Comparison of ENCODE assay signal across 10 mouse cellular contexts in genomic region chr12:82121947-82122346, GRCm38 (mm10). TPM values are rescaled to one million over a fixed set of nuclear protein-coding genes. Genes with fewer than 3 reads are reported as not detected.
DNase-seq lines count a peak whose midpoint lies in the region; ATAC-seq lines count a peak whose summit lies in the region.
"Had no signal": no experiment of that assay in that cellular context is flagged by ENCODE, and none has a peak within 500 bp of the region (broad histone marks: within the 10 kb centered on the region; RNA-seq: fewer than 3 reads in every experiment).

No protein-coding gene starts in this region.

- H3K27ac ChIP-seq in heart, embryonic 14.5 days (replicated peaks in 1 of 2; ENCODE audit: control insufficient read depth in 1 of 2, insufficient read depth in 1 of 2, low read depth in 2 of 2, low read length in 2 of 2): peak overlapping the region; percentile 94 to 95
- H3K27ac ChIP-seq in embryonic facial prominence, embryonic 15.5 days (replicated peaks): peak overlapping the region; percentile 51; the same call in 1 of the 2 replicates
- H3K27ac ChIP-seq in lung, embryonic 16.5 days (ENCODE audit: low read length): peak overlapping the region; percentile 10; the same call in 1 of the 2 replicates
- H3K27ac ChIP-seq: neural tube, embryonic 12.5 days had no signal

- intact Hi-C loops in heart, postnatal 25 days (cut with DNase I): loop anchor here (2.0 kb wide), 1 partner anchor 47 kb away; the partner anchor contains the start of gene Sipa1l1

- no peak for DNase-seq in heart, postnatal 25 days (ENCODE audit: low spot score)
- peak; percentile 12 for DNase-seq in 3T3-L1 (ENCODE audit: low read depth, low spot score)
- DNase-seq in adrenal gland, adult 2 months: no peak
- DNase-seq in spleen, postnatal 36 days (ENCODE audit: low spot score in 2 of 2): no peak
- no peak for DNase-seq in gastrocnemius, adult 18-20 months (ENCODE audit: low spot score)
- DNase-seq: cerebellum, adult 2 months had no signal

- no peaks in the 10 kb centered on the region for H3K9me3 ChIP-seq in heart, embryonic 14.5 days (ENCODE audit: control insufficient read depth, low read length)
- no peaks in the 10 kb centered on the region for H3K9me3 ChIP-seq in embryonic facial prominence, embryonic 15.5 days (replicated peaks)
- no peaks in the 10 kb centered on the region for H3K9me3 ChIP-seq in lung, embryonic 16.5 days (ENCODE audit: control insufficient read depth, low read length)
- H3K9me3 ChIP-seq: neural tube, embryonic 12.5 days had no signal

- peak overlapping the region; percentile 62 for H3K9ac ChIP-seq in heart, embryonic 14.5 days (ENCODE audit: low read length)
- no peak overlapping the region for H3K9ac ChIP-seq in embryonic facial prominence, embryonic 15.5 days
- H3K9ac ChIP-seq in lung, embryonic 16.5 days (ENCODE audit: low read length): no peak overlapping the region; the same call in 1 of the 2 replicates
- H3K9ac ChIP-seq: neural tube, embryonic 12.5 days had no signal

- peaks cover 15 to 31% of the 10 kb centered on the region in 2 experiments for H3K4me1 ChIP-seq in heart, embryonic 14.5 days (ENCODE audit: control insufficient read depth in 2 of 2, insufficient read depth in 2 of 2, low read length in 2 of 2)
- peaks cover 16% of the 10 kb centered on the region for H3K4me1 ChIP-seq in embryonic facial prominence, embryonic 15.5 days
- H3K4me1 ChIP-seq in lung, embryonic 16.5 days (replicated peaks; ENCODE audit: control insufficient read depth, insufficient read depth, low read length): peaks cover 9% of the 10 kb centered on the region; the same call in 1 of the 2 replicates
- H3K4me1 ChIP-seq: neural tube, embryonic 12.5 days had no signal

- H3K4me2 ChIP-seq in heart, embryonic 14.5 days (ENCODE audit: low read length): peak overlapping the region; percentile 62
- H3K4me2 ChIP-seq in embryonic facial prominence, embryonic 15.5 days (replicated peaks): no peak overlapping the region
- H3K4me2 ChIP-seq in lung, embryonic 16.5 days (ENCODE audit: low read depth, low read length): peak overlapping the region; percentile 46
- H3K4me2 ChIP-seq: neural tube, embryonic 12.5 days had no signal

- 40% methylated on average over 10 of the region's 10 CpGs for WGBS in heart, embryonic 14.5 days
- 63% methylated on average over 10 of the region's 10 CpGs for WGBS in embryonic facial prominence, embryonic 15.5 days
- WGBS in lung, embryonic 16.5 days: 29% methylated on average over 10 of the region's 10 CpGs

- no peaks in the 10 kb centered on the region for H3K27me3 ChIP-seq in heart, embryonic 14.5 days (ENCODE audit: control insufficient read depth, insufficient read depth, low read length)
- no peaks in the 10 kb centered on the region for H3K27me3 ChIP-seq in embryonic facial prominence, embryonic 15.5 days
- no peaks in the 10 kb centered on the region for H3K27me3 ChIP-seq in lung, embryonic 16.5 days (ENCODE audit: control insufficient read depth, insufficient read depth, low read depth, low read length)
- H3K27me3 ChIP-seq: neural tube, embryonic 12.5 days had no signal

- ATAC-seq in heart, embryonic 14.5 days (ENCODE audit: insufficient number of reproducible peaks, insufficient read depth, low FRiP score, low read depth): no peak
- ATAC-seq in embryonic facial prominence, embryonic 15.5 days (ENCODE audit: insufficient number of reproducible peaks, low FRiP score, low TSS enrichment, low read depth): no peak
- peak; percentile 37; the same call in 1 of the 2 replicates for ATAC-seq in lung, embryonic 16.5 days (ENCODE audit: low read depth)

- H3K36me3 ChIP-seq in heart, embryonic 14.5 days (ENCODE audit: control insufficient read depth, insufficient read depth, low read length): no peaks in the 10 kb centered on the region
- no peaks in the 10 kb centered on the region for H3K36me3 ChIP-seq in embryonic facial prominence, embryonic 15.5 days
- H3K36me3 ChIP-seq in lung, embryonic 16.5 days (ENCODE audit: control insufficient read depth, insufficient read depth, low read length): no peaks in the 10 kb centered on the region
- H3K36me3 ChIP-seq: neural tube, embryonic 12.5 days had no signal

- H3K4me3 ChIP-seq in heart, embryonic 14.5 days (ENCODE audit: control insufficient read depth in 1 of 2, insufficient read depth in 1 of 2, low read depth in 1 of 2, low read length in 2 of 2): peak overlapping the region; percentile 22 to 28; a peak in 3 of 4 replicates
- H3K4me3 ChIP-seq in embryonic facial prominence, embryonic 15.5 days (replicated peaks): no peak overlapping the region
- H3K4me3 ChIP-seq in lung, embryonic 16.5 days (ENCODE audit: low read length): peak overlapping the region; percentile 16; the same call in 1 of the 2 replicates
- H3K4me3 ChIP-seq: neural tube, embryonic 12.5 days had no signal

RNA-seq across cellular contexts. Expression of gene Sipa1l1, which starts 47.2 kb away (rescaled TPM):
- 25.6 and 25.7 TPM in 2 replicates for polyA plus RNA-seq in heart, embryonic 14.5 days (2014; fragmentation: Nextera tagmentation; extraction: Ambion mirVana)
- 10 to 100 TPM in 1 of 2 experiments, 1 to 10 TPM in 1; 8.7 to 10.3 TPM for total RNA-seq in heart, postnatal 25 days (2021)
- polyA plus RNA-seq in embryonic facial prominence, embryonic 15.5 days (2015; fragmentation: Nextera tagmentation; extraction: Ambion mirVana): 26.7 and 29.8 TPM in 2 replicates
- 25.9 and 26.2 TPM in 2 replicates for polyA plus RNA-seq in lung, embryonic 16.5 days (2015; fragmentation: Nextera tagmentation; extraction: Ambion mirVana)
- total RNA-seq in adrenal gland, adult 2 months (2021): 10 to 100 TPM; 25.1 to 29.7 TPM
- polyA plus RNA-seq in adrenal gland, adult 2 months (2012; rRNA removed): 9.1 and 9.7 TPM in 2 replicates
- 1 to 10 TPM; 6.6 to 7.3 TPM for total RNA-seq in gastrocnemius, adult 18-20 months (2021)

Comparison
In these comparisons a context has a peak if more than half of its experiments do, and no peak if none do; other contexts are left out.
1. H3K27ac ChIP-seq: peak in every context shown above with its lines; median percentile 94 in heart, embryonic 14.5 days; 51 in embryonic facial prominence, embryonic 15.5 days; 10 in lung, embryonic 16.5 days.